Mouse (Mus musculus) cerebellum, postnatal 10 days (tissue): Measurements from ENCODE around the gene Olfr616.
"Not testable (repeated sequence)": the region's sequence is repeated elsewhere in the genome, so short reads cannot be mapped to it uniquely, and the experiment has no call there.

ENCODE experiments used
- DNase-seq, 2 experiments: peaks; one replicate each; pipeline ENCODE4 v3.0.0; 2021; ENCODE audit warnings: mixed read lengths in 2 of 2

Gene Olfr616

GRCm38 (mm10) chr7:103569043-103569442, at the start of gene Olfr616:
Gene Olfr616 (minus strand): TSS chr7:103569143.
- DNase-seq, result no peak

GRCm38 (mm10) chr7:103612434-103612833, 43.5 kb upstream of the Olfr616 start, which contains the start of gene Olfr620:
Gene Olfr620 (minus strand): TSS chr7:103612534.
- no peak for DNase-seq

- no peak for DNase-seq
Observed at GRCm38 (mm10) chr7:103607425-103607824, 38.5 kb upstream of the Olfr616 start.

- DNase-seq, result no peak
Observed at GRCm38 (mm10) chr7:103600275-103600674, 31.3 kb upstream of the Olfr616 start, which contains the start of gene Olfr619. Gene Olfr619 (plus strand): TSS chr7:103600575.

GRCm38 (mm10) chr7:103589803-103590202, 20.9 kb upstream of the Olfr616 start, which contains the start of gene Olfr618:
Gene Olfr618 (plus strand): TSS chr7:103590103.
- DNase-seq, result no peak

- no peak for DNase-seq
Observed at GRCm38 (mm10) chr7:103572761-103573160, 3.8 kb upstream of the Olfr616 start, which contains the start of gene Olfr617. Gene Olfr617 (plus strand): TSS chr7:103573061.

GRCm38 (mm10) chr7:103555779-103556178, 13.2 kb downstream of the Olfr616 start, which contains the start of gene Olfr615:
Gene Olfr615 (plus strand): TSS chr7:103556079.
- DNase-seq, result no peak

- no peak for DNase-seq
Observed at GRCm38 (mm10) chr7:103547774-103548173, 21.2 kb downstream of the Olfr616 start, which contains the start of gene Olfr613. Gene Olfr613 (plus strand): TSS chr7:103548074.

- DNase-seq, result not testable (repeated sequence)
Observed at GRCm38 (mm10) chr7:103542617-103543016, 26.3 kb downstream of the Olfr616 start, which contains the start of gene Olfr612. Gene Olfr612 (minus strand): TSS chr7:103542717.

- not testable (repeated sequence) for DNase-seq
Observed at GRCm38 (mm10) chr7:103520746-103521145, 48.2 kb downstream of the Olfr616 start, which contains the start of gene Olfr611. Gene Olfr611 (minus strand): TSS chr7:103520846.
